Mouse (Mus musculus) right cerebral cortex, adult 18-20 months (tissue): Measurements from ENCODE around the gene Cct8l1.

Experiments used
- DNase-seq: peaks from one replicate; pipeline ENCODE4 v3.0.0; 2022; ENCODE audit warnings: mixed read lengths

Gene Cct8l1

DNA sequence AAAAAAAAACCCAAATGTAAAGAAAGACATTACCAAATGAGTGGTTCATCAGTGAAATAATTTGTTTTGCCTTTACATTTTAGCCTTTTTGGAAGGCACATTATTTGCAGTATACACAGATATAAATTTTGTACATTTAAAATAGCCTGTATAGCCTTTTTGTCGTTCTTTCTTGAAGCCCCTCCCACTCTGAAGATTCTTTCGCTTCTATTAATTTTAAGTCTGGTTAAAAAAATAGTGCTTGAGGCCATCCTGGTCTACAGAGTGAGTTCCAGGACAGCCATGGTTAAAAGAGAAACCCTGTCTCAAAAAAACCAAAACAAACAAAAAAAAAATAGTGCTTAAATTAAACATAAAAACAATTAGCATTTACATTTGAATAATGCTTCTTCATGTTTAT lies 14.8 kb downstream of the Cct8l1 start:
- no peak for DNase-seq

DNA sequence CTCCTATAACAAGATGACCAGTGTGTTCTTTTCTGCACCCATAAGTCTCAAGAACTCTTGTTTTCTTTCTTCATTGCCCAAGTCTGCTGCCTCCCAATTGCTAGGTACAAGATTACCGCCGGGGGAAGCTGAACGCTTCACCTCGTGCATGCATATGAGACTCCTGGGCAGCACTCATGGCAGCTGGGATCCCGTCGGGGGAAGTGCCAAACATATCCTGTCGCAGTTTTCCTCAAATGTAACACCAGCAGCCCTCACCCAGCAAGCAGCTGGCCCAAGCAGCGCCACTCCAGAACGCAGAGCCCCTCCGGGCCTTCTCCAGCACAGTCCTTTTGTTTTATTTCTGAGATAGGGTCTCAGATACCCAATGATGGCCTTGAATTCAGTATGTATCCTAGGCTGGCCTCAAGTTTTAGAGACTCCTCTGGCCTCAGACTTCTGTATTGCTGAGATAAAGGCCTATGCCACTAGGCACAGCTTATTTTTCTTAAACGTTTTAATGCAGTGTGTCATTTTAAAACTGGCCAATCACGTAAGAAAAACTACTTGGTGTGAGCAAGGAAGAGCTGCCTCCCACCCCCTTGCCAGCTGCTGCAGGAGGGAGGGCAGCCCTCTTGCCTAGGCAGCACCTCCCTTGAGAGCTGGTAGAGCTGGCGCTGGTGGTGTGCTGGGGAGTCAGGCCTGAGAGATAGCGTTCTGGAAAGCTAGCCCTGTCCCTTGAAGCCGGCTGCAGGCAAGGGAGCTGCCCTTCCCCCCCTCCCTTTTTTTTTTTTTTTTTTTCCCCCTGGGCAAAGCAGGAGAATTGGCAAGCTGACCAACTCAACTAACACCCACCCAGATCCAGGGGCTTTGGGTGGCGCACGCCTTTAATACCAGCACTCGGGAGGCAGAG lies 16.6 kb downstream of the Cct8l1 start:
- DNase-seq = peak; percentile 27

DNA sequence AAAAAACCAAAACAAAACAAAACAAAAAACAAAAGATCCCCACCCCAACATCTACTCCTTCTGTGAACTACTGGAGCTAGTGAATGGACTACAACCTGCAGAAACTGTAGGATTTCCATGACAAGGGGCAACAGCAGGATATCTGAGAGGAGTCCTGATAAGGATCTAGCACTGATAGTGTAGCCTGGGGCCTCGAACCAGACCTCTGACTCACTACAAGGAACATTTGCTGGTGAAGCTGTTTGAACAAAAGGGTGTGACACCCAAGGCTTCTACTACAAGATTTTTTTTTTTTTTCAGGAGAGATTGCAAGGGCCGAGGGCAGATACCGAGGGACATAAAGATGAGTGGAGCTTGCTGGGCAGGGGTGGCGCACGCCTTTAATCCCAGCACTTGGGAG lies 17.4 kb downstream of the Cct8l1 start:
- DNase-seq = no peak

DNA sequence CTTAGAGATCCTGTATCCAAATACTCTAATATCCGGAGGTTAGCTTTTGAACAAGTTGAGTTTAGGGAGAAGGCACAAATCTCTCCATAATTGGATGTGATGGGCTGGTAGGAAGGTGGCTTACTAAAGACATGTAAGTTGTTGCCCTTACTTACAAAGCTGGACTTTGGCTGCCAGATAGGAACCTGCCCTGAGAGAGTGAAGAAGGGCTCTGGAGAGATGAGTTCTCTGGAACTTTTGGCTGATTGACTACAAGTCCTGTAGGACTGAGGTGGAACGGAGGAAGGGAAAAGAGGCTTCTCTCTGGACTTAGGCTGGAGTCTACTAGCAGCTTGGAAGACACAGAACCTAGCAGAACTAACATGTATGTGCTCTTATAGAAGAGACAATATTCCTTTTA lies 19.7 kb downstream of the Cct8l1 start:
- DNase-seq = no peak

DNA sequence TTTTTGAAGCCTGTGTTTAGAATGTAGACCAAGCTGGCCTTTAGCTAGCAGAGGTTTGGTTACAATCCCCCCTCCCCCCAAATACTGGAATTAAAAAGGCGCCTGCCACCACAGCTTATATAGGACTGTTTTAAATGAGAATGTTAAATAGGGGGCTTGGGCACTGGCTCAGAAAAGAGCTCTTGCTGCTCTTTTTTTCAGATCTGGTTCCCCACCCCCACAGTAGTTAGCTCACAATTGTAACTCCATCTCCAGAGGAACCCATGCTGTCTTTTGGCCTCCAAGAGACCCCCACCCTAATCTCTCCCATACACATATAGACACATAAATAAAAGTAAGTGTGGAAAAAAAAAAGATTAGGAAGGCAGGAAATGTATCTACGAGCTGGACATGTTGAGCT lies 20.6 kb downstream of the Cct8l1 start:
- DNase-seq = no peak

DNA sequence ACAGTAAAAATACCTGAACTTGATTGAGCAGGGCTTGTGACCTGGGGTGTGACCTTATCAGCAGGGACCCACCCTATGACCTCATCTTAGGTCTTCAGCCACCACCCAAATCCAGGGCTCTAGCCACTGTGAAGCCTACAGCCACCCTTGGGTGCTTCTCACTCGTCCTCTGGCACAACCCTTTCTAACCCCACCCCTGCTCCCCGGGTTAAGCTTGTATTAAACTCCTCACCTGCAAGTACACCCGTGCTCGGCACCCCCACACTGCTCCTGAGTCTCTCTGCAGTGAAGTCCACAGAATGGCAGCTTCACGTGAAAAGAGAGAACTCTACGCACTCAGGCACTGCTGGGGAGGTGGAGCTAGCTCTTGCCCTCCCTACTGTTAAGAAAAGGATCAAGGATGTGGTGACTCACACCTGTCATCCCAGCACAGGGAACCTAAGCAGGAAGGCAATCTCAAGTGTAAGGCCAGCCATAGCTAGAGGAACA lies 21.1 kb downstream of the Cct8l1 start:
- no peak for DNase-seq

DNA sequence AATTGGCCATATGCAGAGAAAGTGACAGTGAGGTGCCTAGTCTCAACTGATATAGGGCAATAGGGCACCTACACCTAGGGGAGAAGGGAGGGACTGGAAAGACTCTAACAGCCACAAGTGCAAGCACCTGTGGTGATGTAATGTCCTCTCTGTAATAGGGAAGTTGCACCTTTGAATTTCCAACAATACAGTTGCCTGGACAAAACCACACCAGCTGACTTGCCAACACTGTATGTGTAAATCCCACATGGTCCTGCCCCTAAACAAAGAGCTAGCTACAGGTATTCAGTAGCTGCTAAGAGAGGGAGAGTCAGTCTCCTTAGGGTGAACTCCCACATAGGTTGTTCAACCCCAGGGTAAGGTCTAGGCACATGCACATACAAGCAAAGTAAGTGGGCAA lies 24.5 kb downstream of the Cct8l1 start:
- no peak for DNase-seq

DNA sequence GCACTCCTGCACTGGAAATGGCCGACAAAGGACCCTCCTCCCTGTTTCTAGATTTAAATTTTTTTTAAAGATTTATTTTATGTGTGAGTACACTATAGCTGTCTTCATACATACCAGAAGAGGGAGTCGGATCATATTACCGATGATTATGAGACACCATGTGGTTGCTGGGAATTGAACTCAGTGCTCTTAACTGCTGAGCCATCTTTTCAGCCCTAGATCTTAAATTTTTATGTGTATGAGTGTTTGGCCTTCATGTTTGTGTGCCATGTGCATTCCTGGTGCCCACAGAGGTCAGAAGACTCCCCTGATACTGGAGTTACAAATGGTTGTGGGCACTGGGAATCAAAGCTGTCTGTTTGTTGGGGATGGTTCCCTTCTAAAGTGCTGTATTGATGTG lies 25.1 kb downstream of the Cct8l1 start:
- DNase-seq = no peak

DNA sequence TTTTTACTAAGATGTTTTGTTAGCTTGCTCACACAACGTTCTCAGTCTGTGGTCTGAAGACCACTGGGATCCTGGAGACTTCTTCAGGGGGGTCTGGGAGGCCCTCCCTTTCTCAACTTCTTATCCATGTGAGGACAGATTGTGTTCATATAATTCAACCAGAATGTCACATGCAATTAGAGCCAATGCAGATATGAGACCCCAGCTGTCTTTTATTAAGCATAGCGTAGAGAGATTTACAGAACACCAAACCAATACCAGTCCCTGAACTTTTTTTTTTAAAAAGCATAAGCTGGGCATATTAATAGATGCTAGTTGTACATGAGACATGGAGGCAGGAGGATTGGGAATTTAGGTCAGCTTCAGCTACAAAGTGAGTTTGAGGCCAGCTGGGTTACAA lies 25.8 kb downstream of the Cct8l1 start:
- no peak for DNase-seq

DNA sequence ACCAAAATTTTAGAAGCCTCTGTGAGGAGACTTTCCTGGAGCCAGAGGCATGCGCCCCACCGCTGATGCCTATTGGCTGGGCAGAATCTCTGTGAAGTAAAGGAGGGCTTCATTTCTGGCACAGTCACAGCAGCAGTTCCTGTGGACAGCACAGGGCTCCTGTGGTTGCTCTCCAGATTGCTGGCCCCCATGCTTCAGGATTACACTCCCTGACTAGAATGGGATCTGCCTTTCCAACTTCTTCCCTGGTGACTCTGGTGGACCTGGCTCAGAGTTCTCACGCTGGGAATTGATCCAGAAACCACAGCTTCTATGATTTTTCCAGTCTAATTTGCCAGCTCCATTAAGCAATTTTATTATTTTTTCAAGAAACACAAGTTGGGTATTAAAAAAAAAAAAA lies 28.2 kb downstream of the Cct8l1 start:
- DNase-seq = no peak

DNA sequence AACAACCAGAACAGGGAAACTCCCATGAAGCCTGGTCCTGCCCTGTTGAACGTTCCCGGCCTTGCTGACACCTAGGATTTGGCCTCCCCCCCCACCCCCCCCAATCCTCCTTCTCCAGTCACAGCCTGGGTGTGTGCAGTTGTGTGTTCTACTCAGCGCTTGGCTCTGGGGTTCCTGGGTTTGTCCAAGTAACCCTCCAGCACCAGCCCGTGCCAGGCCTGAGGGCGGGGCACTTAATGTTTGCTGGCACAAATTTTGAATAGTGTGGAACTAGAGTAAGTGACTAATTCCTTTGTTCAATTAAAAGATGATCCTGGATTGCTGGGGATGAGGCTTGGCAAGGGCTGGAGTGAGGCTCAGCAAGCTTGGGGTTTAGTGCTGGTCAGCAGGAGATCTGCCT lies 28.7 kb downstream of the Cct8l1 start:
- DNase-seq = no peak

DNA sequence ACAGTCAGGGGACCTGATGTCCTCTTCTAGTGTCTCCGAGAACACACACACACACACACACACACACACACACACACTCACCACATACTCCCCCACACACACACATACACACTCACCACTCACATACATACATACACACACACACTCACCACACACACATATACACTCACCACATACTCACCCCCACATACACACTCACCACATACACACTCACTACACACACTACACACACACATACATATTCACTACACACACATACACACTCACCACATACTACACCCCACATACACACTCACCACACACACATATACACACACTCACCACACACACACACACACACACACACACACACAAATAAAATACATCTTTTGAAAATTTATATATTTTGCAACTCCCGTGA lies 31.0 kb downstream of the Cct8l1 start:
- no peak for DNase-seq

DNA sequence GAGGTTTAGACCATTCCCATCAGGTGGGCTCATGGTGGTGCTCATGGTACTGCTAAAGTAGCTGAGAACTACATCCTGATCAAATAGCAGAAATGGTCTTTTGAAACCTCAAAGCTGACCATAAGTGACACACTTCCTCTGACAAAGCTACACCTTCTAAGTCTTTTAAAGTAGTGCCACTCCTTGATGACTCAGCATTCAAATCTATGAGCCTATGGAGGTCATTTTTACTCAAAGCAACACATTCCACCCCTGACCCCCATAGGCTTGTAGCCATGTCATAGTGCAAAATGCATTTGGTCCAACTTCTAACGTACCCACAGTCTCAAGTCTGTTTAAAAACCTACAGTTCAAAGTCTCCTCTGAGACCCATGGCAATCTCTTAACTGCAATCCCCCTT lies 35.0 kb downstream of the Cct8l1 start:
- DNase-seq = no peak

DNA sequence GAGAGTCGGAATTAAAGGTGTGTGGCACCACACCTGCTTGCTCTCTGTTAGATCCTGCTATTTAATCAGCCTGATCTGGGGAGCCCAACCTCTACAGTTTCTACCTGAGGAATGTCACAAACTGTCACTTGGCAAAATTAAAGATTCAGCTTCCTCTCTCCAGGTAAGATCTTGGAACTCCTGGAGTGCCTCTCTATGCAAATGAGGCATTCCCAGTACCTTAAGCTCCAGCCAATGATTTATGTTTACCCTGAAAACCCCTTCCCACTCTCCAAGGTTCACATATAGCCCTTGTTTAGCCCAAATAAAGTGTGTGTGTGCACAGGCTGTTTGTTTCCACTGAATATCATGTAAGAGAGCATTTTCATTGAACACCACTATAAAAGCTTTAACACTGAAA lies 38.3 kb downstream of the Cct8l1 start:
- DNase-seq = no peak

DNA sequence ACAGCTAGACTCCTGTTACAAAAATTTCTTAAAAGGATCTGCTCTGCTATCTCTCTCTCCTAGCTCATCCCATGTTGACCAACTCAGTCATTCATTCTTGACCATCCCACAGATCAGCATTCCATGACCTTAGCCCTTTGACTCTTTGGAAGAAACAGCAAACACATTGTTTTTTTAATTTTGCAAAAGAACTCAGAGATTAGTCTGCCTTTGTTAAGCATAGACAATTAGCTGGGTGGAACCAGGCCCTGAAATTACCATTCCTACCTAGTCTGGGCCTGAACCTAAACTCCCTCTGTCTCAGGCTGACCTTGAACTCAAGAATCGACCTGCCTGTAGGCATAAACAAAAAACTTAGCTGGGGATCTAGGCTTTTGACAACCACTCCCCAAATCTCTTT lies 38.8 kb downstream of the Cct8l1 start:
- no peak for DNase-seq

DNA sequence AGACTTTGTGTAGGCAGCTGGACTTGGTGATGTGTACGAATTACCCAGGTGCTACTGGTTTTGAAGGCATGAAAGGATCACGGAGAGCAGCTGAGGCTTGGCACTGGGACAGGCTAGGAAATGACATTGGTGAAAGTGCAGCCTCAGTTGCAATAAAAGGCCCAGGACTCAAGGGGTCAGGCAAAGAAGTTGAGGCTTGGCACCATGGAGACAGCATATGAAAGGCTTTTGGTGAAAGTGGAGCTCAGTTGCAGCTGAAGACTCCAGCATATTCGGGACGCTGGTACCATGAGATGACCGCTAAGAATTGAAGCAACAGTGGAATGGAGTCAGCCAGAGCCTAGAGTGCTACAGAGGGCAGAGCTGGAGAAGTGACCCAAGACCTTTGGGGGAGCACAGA lies 39.8 kb downstream of the Cct8l1 start:
- DNase-seq = no peak

DNA sequence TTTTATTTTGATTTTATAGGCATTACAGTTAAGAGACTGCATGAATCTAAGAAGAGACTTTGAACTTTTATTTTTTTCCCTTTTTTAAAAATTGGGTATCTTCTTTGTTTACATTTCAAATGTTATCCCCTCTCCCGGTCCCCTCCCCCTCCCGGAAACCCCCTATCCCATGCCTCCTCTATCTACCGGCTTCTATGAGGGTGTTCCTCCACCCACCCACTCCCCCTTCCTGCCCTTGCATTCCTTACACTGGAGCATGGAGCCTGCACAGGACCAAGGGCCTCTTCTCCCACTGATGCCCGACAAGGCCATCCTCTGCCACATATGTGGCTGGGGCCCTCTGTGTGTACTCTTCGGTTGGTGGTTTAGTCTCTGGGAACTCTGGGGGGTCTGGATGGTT lies 40.5 kb downstream of the Cct8l1 start:
- no peak for DNase-seq
